Mouse (Mus musculus) neural tube, embryonic 13.5 days (tissue): ENCODE data around the gene Hlf. TPM values are rescaled to one million over a fixed set of nuclear protein-coding genes. Genes with fewer than 3 reads are reported as not detected.

Experiments used
- ATAC-seq: fragments of 200-750 bp; cut with Nextera tagmentation; 2 replicates; pipeline ENCODE4 v1.8.0; 2017; ENCODE audit warnings: low read depth, mild to moderate bottlenecking, moderate TSS enrichment, moderate library complexity
- H3K27ac ChIP-seq: fragments of 300-500 bp; sonication (generic); replicated peaks from 2 replicates; pipeline ENCODE4 v1.5.1; 2015; ENCODE audit warnings: moderate library complexity, mild to moderate bottlenecking, inconsistent platforms
- H3K27me3 ChIP-seq: fragments of 300-500 bp; sonication (generic); 2 replicates; pipeline ENCODE4 v1.6.1; 2015; ENCODE audit warnings: mild to moderate bottlenecking, inconsistent platforms
- H3K36me3 ChIP-seq: fragments of 300-500 bp; sonication (generic); 2 replicates; pipeline ENCODE4 v1.6.1; 2015; ENCODE audit warnings: mild to moderate bottlenecking, inconsistent platforms
- H3K4me1 ChIP-seq: fragments of 300-500 bp; sonication (generic); replicated peaks from 2 replicates; pipeline ENCODE4 v1.6.1; 2015; ENCODE audit warnings: inconsistent platforms
- H3K4me2 ChIP-seq: fragments of 300-500 bp; sonication (generic); 2 replicates; pipeline ENCODE4 v1.6.1; 2015; ENCODE audit warnings: inconsistent platforms, mild to moderate bottlenecking, moderate library complexity
- H3K4me3 ChIP-seq: fragments of 300-500 bp; sonication (generic); 2 replicates; pipeline ENCODE4 v1.5.1; 2015; ENCODE audit warnings: mild to moderate bottlenecking, inconsistent platforms
- H3K9ac ChIP-seq: fragments of 300-500 bp; sonication (generic); 2 replicates; pipeline ENCODE4 v1.6.1; 2015; ENCODE audit warnings: moderate library complexity, mild to moderate bottlenecking, inconsistent platforms
- H3K9me3 ChIP-seq: fragments of 300-500 bp; sonication (generic); 2 replicates; pipeline ENCODE4 v1.6.1; 2016; ENCODE audit warnings: inconsistent platforms
- WGBS: fragments of 180-500 bp; shearing (Covaris S2); methylation state at CpG from one replicate; pipeline ENCODE4 v1.1.7; 2015; 5-methylcytosine and 5-hydroxymethylcytosine counted together
- polyA plus RNA-seq: library from polyadenylated mRNA; unstranded; fragments of >200 nt; fragmentation: Nextera tagmentation; extraction: Ambion mirVana; gene quantifications from 2 replicates; pipeline ENCODE4 v1.2.1, GENCODE M21; 2015

Hlf gene
- polyA plus RNA-seq, 1 experiment from 2014 or later, result 3.3 TPM

DNA sequence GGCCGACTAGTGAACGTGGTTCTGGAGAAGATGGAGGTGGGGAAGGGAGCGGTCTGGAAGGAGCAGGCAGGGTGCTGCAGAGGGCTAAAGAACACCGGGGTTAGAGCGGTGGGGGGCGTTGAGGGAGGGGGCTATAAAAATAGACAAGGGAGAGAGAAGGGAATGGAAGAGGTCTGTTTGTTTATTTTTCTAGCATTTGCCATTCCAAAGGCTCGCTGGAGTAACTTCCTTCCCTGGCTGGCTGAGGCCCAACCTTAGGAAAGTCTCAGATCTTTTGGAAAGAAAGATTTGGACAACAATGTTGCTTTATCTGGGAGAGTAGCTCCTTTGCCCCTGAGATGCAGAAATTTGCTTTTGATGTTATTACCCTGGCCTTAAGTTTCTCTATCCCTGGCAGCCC, 21.6 kb downstream of the Hlf start:
- 27% methylated on average over 6 of the region's 7 CpGs for WGBS
- Histone ChIP-seq H3K27me3 (no peaks in the 10 kb centered on the region), H3K4me3 (no peak overlapping the region), H3K9me3 (no peaks in the 10 kb centered on the region), H3K4me1 (peaks cover 34% of the 10 kb centered on the region), H3K9ac (0 out of 2 replicates have a peak overlapping the region, but pooled peaks have one; percentile 10), H3K4me2 (no peak overlapping the region), H3K36me3 (no peaks in the 10 kb centered on the region), H3K27ac (peak overlapping the region; percentile 82)
- ATAC-seq, result no peak

DNA sequence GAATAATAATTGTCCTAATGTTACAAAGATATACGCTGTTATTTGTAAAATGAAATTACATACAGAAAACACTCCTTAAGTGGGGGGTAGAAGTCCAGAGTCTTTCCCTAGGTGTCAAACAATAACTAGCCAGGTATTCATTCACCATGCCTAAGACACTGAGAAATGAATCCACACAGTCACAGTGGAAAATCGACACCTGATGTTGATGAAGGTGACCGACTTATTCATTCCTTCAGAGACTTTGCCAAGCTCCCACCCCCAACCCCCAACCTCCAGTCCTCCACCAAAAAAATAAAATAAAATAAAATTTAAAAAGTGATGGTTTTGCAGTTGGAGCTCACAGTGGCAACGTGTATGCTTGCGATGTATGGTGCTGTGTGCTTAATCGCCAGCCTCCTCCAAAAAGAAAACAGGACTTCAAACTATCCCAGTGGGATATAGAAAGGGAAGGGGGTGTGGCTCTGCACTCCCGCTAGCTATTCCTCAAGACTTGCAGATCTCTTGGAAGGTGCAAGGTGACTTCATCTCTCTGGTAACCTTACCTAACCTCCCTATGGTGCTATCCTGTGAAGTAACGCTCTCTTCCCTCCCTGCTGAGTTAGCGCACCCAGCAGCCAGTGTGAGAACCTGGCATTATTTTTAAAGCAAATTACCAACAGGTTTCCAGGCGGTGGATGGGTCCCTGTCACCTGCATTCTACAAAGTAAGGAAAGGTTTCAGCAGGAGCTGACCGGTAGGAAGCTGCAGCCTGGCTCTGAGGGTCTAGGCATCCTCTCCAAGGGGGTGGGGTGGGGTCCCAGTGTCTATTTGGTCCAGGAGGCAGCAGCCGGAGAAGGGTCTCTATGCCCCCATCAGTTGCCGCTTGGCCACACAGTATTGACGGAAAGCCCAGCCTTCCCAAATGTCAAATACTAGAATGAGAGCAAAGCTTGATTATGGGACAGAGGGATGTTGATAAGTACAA, 22.5 kb downstream of the Hlf start:
- no peaks in the 10 kb centered on the region for H3K36me3 ChIP-seq
- H3K27ac ChIP-seq, result peak overlapping the region; percentile 34; the same call in 1 of the 2 replicates
- H3K4me1 ChIP-seq, result peaks cover 34% of the 10 kb centered on the region
- no peaks in the 10 kb centered on the region for H3K9me3 ChIP-seq
- no peaks in the 10 kb centered on the region for H3K27me3 ChIP-seq
- no peak for ATAC-seq
- H3K9ac ChIP-seq, result no peak overlapping the region
- no peak overlapping the region for H3K4me3 ChIP-seq
- WGBS, result 74% methylated on average over 14 of the region's 14 CpGs
- no peak overlapping the region for H3K4me2 ChIP-seq

DNA sequence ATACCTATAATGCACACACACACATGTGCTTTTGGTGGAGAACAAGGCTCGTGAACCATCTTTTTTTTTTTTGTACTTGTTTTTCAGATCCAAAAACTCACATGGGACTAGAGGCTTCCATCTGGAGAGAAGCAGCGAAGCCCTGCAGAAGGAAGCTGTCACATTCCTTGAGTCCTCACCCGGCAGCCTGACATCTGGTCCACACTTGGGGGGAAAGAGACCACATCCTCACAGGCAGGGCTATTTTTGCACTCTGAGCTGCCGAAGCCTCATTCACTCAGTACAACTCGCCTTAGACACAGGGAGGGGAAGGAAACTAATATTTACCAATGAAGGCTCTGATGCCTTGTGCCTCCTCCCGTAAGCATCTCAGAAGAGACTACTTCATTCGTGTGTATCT, 25.8 kb downstream of the Hlf start:
- no peak overlapping the region for H3K4me3 ChIP-seq
- ATAC-seq, result no peak

DNA sequence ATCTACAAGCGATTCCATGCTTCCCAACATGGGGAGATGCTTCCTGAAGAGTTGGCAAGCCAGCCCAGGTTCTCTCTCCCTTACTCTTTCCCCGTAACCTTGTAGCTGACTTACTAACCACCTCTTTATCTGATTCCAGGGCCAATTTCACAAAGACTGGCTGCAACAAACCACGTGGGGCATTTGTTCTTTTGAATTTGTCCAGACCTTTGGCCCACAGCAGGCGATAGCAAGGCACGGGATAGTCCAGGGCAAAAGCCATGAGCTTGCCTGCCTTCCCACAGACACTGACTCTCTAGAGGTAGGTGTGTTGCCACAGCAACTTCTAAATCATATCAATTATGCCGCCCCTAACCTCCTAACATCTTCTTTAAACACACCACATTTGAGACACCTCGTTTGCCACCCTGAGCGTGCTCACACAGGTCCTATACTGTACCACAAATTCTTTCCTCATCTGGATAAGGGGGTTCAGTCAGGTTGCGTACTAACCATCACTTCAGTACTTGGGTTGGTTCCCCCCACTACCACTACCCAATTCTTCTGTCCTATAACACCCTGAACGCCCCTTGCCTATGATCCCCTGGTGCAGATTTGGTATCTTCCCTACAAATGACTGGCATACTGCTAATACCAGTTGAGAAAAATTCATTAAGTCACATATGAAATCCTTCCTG, 26.7 kb downstream of the Hlf start:
- H3K4me2 ChIP-seq, result no peak overlapping the region
- 86% methylated on average over 10 of the region's 10 CpGs for WGBS
- H3K4me3 ChIP-seq, result no peak overlapping the region
- H3K9me3 ChIP-seq, result no peaks in the 10 kb centered on the region
- H3K4me1 ChIP-seq, result peaks cover 7% of the 10 kb centered on the region; the same call in 1 of the 2 replicates
- no peaks in the 10 kb centered on the region for H3K36me3 ChIP-seq
- no peak for ATAC-seq
- H3K27ac ChIP-seq, result no peak overlapping the region
- H3K27me3 ChIP-seq, result no peaks in the 10 kb centered on the region
- H3K9ac ChIP-seq, result no peak overlapping the region

More for the DNA sequence above, 25.8 kb downstream of the Hlf start:
- Histone ChIP-seq H3K4me2 (no peak overlapping the region), H3K4me1 (peaks cover 15% of the 10 kb centered on the region), H3K36me3 (no peaks in the 10 kb centered on the region), H3K27ac (no peak overlapping the region), H3K9me3 (no peaks in the 10 kb centered on the region), H3K9ac (no peak overlapping the region), H3K27me3 (no peaks in the 10 kb centered on the region)
- 76% methylated on average over 7 of the region's 7 CpGs for WGBS

DNA sequence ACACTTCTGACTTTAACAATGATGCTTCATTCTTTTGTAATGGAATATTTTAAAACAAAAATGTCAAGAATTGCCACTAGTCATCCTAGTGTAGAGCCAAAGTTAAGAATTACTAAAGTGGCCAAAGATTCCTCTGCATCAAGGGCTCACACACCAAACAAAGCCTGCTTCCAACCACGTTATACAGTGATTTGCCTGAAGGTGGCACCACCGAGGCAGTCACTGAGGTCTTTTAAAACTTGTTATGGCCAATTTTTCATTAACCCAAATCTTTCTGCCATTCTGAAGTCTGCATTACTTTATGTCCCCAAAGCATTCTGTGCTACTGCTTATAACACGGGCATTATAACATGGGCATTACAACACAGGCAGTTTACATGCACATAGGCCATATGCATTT, 27.3 kb downstream of the Hlf start:
- Histone ChIP-seq H3K27me3 (no peaks in the 10 kb centered on the region), H3K4me3 (no peak overlapping the region), H3K4me2 (no peak overlapping the region), H3K9me3 (no peaks in the 10 kb centered on the region), H3K4me1 (peaks cover 1% of the 10 kb centered on the region; the same call in 1 of the 2 replicates), H3K36me3 (no peaks in the 10 kb centered on the region), H3K9ac (no peak overlapping the region), H3K27ac (no peak overlapping the region)
- 41% methylated on average over 3 of the region's 3 CpGs for WGBS
- no peak for ATAC-seq

DNA sequence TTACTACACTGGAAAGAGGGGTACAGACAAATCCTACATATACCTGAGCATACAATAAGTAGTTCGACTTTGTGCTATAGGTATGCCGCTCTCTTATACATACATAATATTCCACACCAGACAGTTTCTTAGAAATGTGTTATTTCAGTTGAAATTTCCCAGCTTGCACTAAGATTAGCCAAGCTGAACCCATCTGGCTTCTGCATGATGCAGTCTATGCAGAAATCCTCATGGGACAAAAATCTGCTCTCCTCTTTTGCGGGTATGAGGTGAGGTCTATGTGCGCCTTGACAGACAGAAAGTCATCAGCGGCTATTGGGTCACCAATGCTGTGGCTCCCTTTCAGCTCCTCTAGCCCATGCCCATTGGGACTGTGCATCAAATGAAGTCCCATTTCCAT, 30.2 kb downstream of the Hlf start:
- no peak overlapping the region for H3K9ac ChIP-seq
- no peak overlapping the region for H3K4me3 ChIP-seq
- peaks cover 15% of the 10 kb centered on the region for H3K4me1 ChIP-seq
- H3K27ac ChIP-seq, result no peak overlapping the region
- no peaks in the 10 kb centered on the region for H3K36me3 ChIP-seq
- H3K27me3 ChIP-seq, result no peaks in the 10 kb centered on the region
- H3K9me3 ChIP-seq, result no peaks in the 10 kb centered on the region
- no peak for ATAC-seq
- H3K4me2 ChIP-seq, result no peak overlapping the region
- WGBS, result 94% methylated on average over 5 of the region's 5 CpGs

DNA sequence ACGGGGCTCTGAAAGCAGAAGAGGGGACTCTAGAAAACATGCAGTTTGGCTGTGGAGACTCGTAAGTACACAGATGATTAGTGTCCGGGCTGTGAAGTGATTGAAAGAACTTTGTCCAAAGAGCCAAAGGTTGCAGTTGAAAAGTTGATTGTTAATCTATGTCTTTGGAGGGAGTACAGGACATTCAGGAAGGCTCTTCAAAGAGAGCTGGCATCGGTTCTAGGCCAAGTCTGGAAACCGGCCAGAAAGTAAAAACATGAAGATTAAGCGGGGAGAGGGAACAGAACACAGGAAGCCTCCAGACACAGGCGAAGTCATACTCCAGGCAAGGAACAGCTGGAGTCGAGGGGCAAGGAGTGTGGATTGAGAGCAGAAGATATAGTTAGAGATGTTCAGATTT, 32.6 kb downstream of the Hlf start:
- 82% methylated on average over 8 of the region's 8 CpGs for WGBS
- Histone ChIP-seq H3K27ac (no peak overlapping the region), H3K9me3 (no peaks in the 10 kb centered on the region), H3K9ac (no peak overlapping the region), H3K36me3 (no peaks in the 10 kb centered on the region), H3K27me3 (no peaks in the 10 kb centered on the region), H3K4me3 (no peak overlapping the region), H3K4me1 (peaks cover 21% of the 10 kb centered on the region), H3K4me2 (no peak overlapping the region)
- ATAC-seq, result no peak

DNA sequence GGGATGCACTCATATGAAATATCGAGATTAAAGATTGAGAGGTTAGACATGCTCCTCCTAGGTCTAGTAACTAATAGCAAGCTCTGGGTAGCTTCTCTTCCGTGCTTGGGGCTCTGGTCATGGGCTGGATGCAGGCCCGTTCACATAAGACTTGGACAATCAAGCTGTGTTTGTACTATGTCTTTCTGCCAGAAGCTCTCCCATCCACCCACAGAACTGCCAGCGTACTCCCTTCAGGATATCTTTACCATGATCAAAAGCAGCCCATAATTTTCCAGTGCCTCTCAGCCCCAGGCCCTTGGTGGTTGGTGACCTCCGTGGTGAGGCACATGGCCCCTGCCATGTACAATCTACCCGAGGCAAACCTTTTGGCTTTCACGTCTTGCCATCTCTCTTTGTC, 33.3 kb downstream of the Hlf start:
- WGBS, result 84% methylated on average over 7 of the region's 7 CpGs
- H3K9ac ChIP-seq, result no peak overlapping the region
- no peak overlapping the region for H3K4me3 ChIP-seq
- H3K9me3 ChIP-seq, result no peaks in the 10 kb centered on the region
- no peak overlapping the region for H3K4me2 ChIP-seq
- no peak for ATAC-seq
- no peaks in the 10 kb centered on the region for H3K36me3 ChIP-seq
- peaks cover 21% of the 10 kb centered on the region for H3K4me1 ChIP-seq
- no peak overlapping the region for H3K27ac ChIP-seq
- H3K27me3 ChIP-seq, result no peaks in the 10 kb centered on the region

DNA sequence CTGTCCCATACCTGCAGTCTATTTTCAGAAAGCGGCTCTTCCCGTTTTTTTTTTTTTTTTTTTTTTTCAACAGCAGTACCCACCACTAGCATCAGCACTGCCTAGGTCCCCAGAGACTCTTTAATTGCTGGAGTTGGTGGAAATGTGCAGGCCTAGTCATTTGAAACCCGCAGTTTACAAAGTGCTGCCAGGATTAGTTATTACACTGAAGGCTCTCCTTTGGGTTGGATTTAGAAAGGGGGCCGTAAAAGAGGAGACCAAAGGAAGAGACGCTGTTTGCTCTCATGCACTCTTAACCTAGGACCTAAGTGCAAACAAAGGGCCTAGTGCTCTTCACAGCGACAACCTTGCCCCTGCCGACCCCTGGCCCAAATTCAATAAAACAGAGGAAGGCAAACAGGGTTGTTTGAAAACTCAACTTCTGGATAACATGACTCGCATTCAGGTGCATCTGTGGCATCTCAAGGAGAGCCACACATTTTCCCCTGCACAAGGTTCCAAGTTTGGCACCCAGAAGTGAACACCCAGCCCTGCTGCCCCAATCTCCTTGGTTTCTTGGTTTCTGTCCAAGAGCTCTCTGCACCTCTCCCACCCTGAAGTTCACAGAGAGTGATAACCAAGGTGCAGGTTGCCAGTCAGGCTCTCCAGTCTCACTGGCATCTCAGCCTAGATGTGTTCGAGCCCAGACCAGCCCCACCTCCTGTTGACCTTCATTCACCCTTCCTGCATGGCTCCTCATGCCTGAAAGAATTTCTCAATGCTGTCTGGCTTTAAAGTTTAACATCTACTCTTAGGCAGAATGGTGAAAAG, 34.0 kb downstream of the Hlf start:
- no peaks in the 10 kb centered on the region for H3K27me3 ChIP-seq
- H3K27ac ChIP-seq, result no peak overlapping the region
- peaks cover 21% of the 10 kb centered on the region for H3K4me1 ChIP-seq
- no peak overlapping the region for H3K9ac ChIP-seq
- no peak overlapping the region for H3K4me3 ChIP-seq
- peak overlapping the region; percentile 14; the same call in 1 of the 2 replicates for H3K4me2 ChIP-seq
- 18% methylated on average over 9 of the region's 9 CpGs for WGBS
- ATAC-seq, result peak; percentile 61
- no peaks in the 10 kb centered on the region for H3K36me3 ChIP-seq
- no peaks in the 10 kb centered on the region for H3K9me3 ChIP-seq

DNA sequence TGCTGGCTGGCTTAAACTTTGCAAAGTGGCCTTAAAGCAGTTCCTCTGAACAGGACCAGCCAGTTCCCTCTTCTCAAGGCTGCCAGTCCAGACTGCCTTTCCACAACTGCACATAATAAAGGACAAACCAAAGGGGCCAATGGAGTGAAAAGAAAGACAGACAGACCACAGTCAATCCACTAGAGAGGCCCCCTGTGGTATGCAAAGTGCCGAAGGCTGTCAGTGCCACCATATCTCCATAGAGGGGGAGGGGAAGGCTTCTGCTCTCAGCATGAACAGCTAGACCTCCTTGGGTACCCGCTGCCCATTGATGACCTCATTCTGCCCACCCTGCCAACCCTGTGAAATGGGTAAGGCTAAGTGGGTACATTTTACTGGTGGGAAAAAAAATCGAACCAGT, 34.7 kb downstream of the Hlf start:
- WGBS, result 13% methylated on average over 3 of the region's 3 CpGs
- no peaks in the 10 kb centered on the region for H3K27me3 ChIP-seq

DNA sequence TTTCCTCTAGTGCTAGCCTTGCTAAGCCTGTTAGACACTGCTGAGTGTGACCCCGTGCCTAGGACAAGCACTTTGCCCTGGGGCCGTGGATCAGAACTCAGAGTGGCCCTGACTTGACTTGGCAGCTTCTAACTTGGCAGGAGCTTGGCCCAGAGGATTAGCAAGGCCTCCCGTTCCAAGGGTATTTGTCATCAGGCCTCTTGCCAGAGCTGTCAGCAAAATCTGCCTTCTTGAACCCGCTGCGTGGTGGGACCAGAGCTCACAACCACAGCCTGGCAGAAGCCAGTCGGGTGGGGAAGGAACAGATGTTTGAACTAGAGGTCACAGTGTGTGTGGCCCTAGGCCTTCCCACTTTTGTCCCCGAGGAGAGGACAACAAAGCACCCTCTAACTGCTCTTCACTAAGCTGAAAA, 35.4 kb downstream of the Hlf start:
- Histone ChIP-seq H3K9me3 (no peaks in the 10 kb centered on the region), H3K9ac (no peak overlapping the region), H3K4me1 (peaks cover 21% of the 10 kb centered on the region), H3K27ac (no peak overlapping the region), H3K4me2 (no peak overlapping the region), H3K36me3 (no peaks in the 10 kb centered on the region), H3K4me3 (no peak overlapping the region), H3K27me3 (no peaks in the 10 kb centered on the region)
- no peak for ATAC-seq
- WGBS, result 53% methylated on average over 7 of the region's 7 CpGs

More for the DNA sequence above, 34.7 kb downstream of the Hlf start:
- Histone ChIP-seq H3K36me3 (no peaks in the 10 kb centered on the region), H3K4me1 (peaks cover 21% of the 10 kb centered on the region), H3K27ac (no peak overlapping the region), H3K9me3 (no peaks in the 10 kb centered on the region), H3K4me2 (peak overlapping the region; percentile 14; the same call in 1 of the 2 replicates), H3K4me3 (no peak overlapping the region), H3K9ac (no peak overlapping the region)
- ATAC-seq, result no peak; the same call in 1 of the 2 replicates

DNA sequence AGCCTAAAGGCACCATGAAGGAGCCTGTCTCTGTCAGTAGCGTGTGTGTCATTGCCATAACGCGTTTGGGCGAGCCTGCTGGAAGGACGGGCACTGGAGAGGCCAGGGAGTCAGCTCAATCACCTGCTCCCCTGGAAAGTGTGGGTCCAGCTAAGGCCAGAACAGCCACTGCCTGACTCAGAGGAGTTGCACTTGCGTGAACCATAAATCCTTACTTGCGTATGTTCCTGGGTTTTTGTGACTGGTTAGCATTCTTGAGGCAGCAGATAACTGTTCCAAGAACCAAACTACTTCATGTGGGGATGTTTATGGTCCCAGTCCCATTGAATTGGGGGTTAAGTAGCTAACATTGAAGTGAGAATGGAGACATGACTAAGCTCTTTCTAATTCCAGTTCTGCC, 38.0 kb downstream of the Hlf start:
- Histone ChIP-seq H3K4me2 (no peak overlapping the region), H3K27me3 (no peaks in the 10 kb centered on the region), H3K9ac (no peak overlapping the region), H3K4me1 (peaks cover 27% of the 10 kb centered on the region), H3K27ac (no peak overlapping the region), H3K36me3 (no peaks in the 10 kb centered on the region), H3K9me3 (no peaks in the 10 kb centered on the region), H3K4me3 (no peak overlapping the region)
- WGBS, result 86% methylated on average over 7 of the region's 7 CpGs
- ATAC-seq, result no peak
